Mouse (Mus musculus) forebrain, embryonic 11.5 days (tissue): ENCODE results near the gene Peg10. TPM values are rescaled to one million over a fixed set of nuclear protein-coding genes. Genes with fewer than 3 reads are reported as not detected.

Experiments
- ATAC-seq: fragments of 200-750 bp; cut with Nextera tagmentation; replicated peaks from 2 replicates; pipeline ENCODE4 v1.8.0; 2017; ENCODE audit warnings: moderate TSS enrichment; ENCODE audit not compliant: low FRiP score
- DNase-seq: peaks from one replicate; pipeline ENCODE4 v3.0.0-alpha.2; 2017; ENCODE audit warnings: low spot score
- H3K27ac ChIP-seq: fragments of 300-500 bp; sonication (generic); 2 replicates; pipeline ENCODE4 v1.5.1; 2014; ENCODE audit warnings: low read depth, low read length
- H3K27me3 ChIP-seq: fragments of 300-500 bp; sonication (generic); 2 replicates; pipeline ENCODE4 v1.6.1; 2014; ENCODE audit warnings: mild to moderate bottlenecking, low read length, mixed read lengths; ENCODE audit not compliant: control insufficient read depth, insufficient read depth
- H3K36me3 ChIP-seq: fragments of 300-500 bp; sonication (generic); 2 replicates; pipeline ENCODE4 v1.6.1; 2014; ENCODE audit warnings: mild to moderate bottlenecking, low read length, moderate library complexity, mixed read lengths; ENCODE audit not compliant: control insufficient read depth, insufficient read depth
- H3K4me1 ChIP-seq: fragments of 300-500 bp; sonication (generic); replicated peaks from 2 replicates; pipeline ENCODE4 v1.6.1; 2014; ENCODE audit warnings: low read length, mixed read lengths; ENCODE audit not compliant: control insufficient read depth, insufficient read depth
- H3K4me2 ChIP-seq: fragments of 300-500 bp; sonication (generic); 2 replicates; pipeline ENCODE4 v1.6.1; 2014; ENCODE audit warnings: low read depth, mild to moderate bottlenecking, low read length, moderate library complexity, mixed read lengths; ENCODE audit not compliant: severe bottlenecking
- H3K4me3 ChIP-seq: fragments of 300-500 bp; sonication (generic); 2 replicates; pipeline ENCODE4 v1.5.1; 2014; ENCODE audit warnings: low read depth, low read length
- H3K9ac ChIP-seq: fragments of 300-500 bp; sonication (generic); 2 replicates; pipeline ENCODE4 v1.6.1; 2014; ENCODE audit warnings: low read length
- H3K9me3 ChIP-seq: fragments of 300-500 bp; sonication (generic); 2 replicates; pipeline ENCODE4 v1.6.1; 2016; ENCODE audit warnings: low read length, mixed read lengths; ENCODE audit not compliant: control insufficient read depth
- WGBS: fragments of 180-500 bp; shearing (Covaris S2); extraction: QIAGEN DNeasy Blood & Tissue Kit; methylation state at CpG from one replicate; pipeline ENCODE4 v1.1.7; 2014; 5-methylcytosine and 5-hydroxymethylcytosine counted together
- polyA plus RNA-seq: library from polyadenylated mRNA; unstranded; fragments of >200 nt; fragmentation: Nextera tagmentation; extraction: Ambion mirVana; gene quantifications from 2 replicates; pipeline ENCODE4 v1.2.1, GENCODE M21; 2014

The Peg10 gene
- polyA plus RNA-seq, 1 experiment from 2014 or later: 17.5 TPM

GRCm38 (mm10) chr6:4740511-4740910 lies 6.6 kb upstream of the Peg10 start:
- H3K27ac ChIP-seq: peak overlapping the region; percentile 46

GRCm38 (mm10) chr6:4746036-4746695 lies 940 bp upstream of the Peg10 start:
- DNase-seq (peak; percentile 61), ATAC-seq (no peak)
- no peaks in the 10 kb centered on the region for H3K36me3 ChIP-seq
- WGBS: 46% methylated on average over 22 of the region's 22 CpGs
- peaks cover 6% of the 10 kb centered on the region; the same call in 1 of the 2 replicates for H3K9me3 ChIP-seq
- peak overlapping the region; percentile 78 for H3K9ac ChIP-seq
- H3K4me1 ChIP-seq: no peaks in the 10 kb centered on the region; the same call in 1 of the 2 replicates
- H3K27me3 ChIP-seq: no peaks in the 10 kb centered on the region
- peak overlapping the region; percentile 37 for H3K4me3 ChIP-seq
- peak overlapping the region; percentile 61 for H3K4me2 ChIP-seq
- peak overlapping the region; percentile 33; the same call in 1 of the 2 replicates for H3K27ac ChIP-seq

More at GRCm38 (mm10) chr6:4740511-4740910, 6.6 kb upstream of the Peg10 start:
- ATAC-seq (no peak), DNase-seq (no peak)
- no peaks in the 10 kb centered on the region for H3K27me3 ChIP-seq
- WGBS: 19% methylated on average over 6 of the region's 6 CpGs
- H3K4me2 ChIP-seq: no peak overlapping the region
- H3K4me1 ChIP-seq: peaks cover 22% of the 10 kb centered on the region; the same call in 1 of the 2 replicates
- H3K9me3 ChIP-seq: no peaks in the 10 kb centered on the region
- H3K4me3 ChIP-seq: no peak overlapping the region
- no peak overlapping the region; the same call in 1 of the 2 replicates for H3K9ac ChIP-seq
- H3K36me3 ChIP-seq: no peaks in the 10 kb centered on the region

GRCm38 (mm10) chr6:4747677-4748505 lies 785 bp downstream of the Peg10 start:
- DNase-seq: peak; percentile 70
- H3K4me1 ChIP-seq: no peaks in the 10 kb centered on the region
- peak overlapping the region; percentile 43 for H3K9ac ChIP-seq
- H3K9me3 ChIP-seq: peaks cover 6% of the 10 kb centered on the region; the same call in 1 of the 2 replicates
- no peaks in the 10 kb centered on the region for H3K36me3 ChIP-seq
- H3K27me3 ChIP-seq: no peaks in the 10 kb centered on the region
- no peak overlapping the region for H3K27ac ChIP-seq
- 49% methylated on average over 71 of the region's 71 CpGs for WGBS
- ATAC-seq: peak; percentile 34; the same call in 1 of the 2 replicates
- peak overlapping the region; percentile 63 for H3K4me2 ChIP-seq
- H3K4me3 ChIP-seq: peak overlapping the region; percentile 37

- no peak for DNase-seq
- no peak overlapping the region for H3K27ac ChIP-seq
These were observed 1.4 kb downstream of the Peg10 start for GRCm38 (mm10) chr6:4748506-4748961.

GRCm38 (mm10) chr6:4749091-4749490 lies 2.0 kb downstream of the Peg10 start:
- Histone ChIP-seq H3K27me3 (no peaks in the 10 kb centered on the region), H3K27ac (no peak overlapping the region), H3K4me1 (no peaks in the 10 kb centered on the region), H3K9ac (no peak overlapping the region), H3K9me3 (peaks cover 6% of the 10 kb centered on the region; the same call in 1 of the 2 replicates), H3K36me3 (no peaks in the 10 kb centered on the region), H3K4me2 (peak overlapping the region; percentile 63), H3K4me3 (peak overlapping the region; percentile 37)
- WGBS: 55% methylated on average over 22 of the region's 22 CpGs
- peak; percentile 98 for DNase-seq
- peak; percentile 91 for ATAC-seq

More at GRCm38 (mm10) chr6:4748506-4748961, 1.4 kb downstream of the Peg10 start:
- no peak overlapping the region; the same call in 1 of the 2 replicates for H3K9ac ChIP-seq
- ATAC-seq: peak; percentile 32
- peak overlapping the region; percentile 37 for H3K4me3 ChIP-seq
- peak overlapping the region; percentile 63 for H3K4me2 ChIP-seq
- H3K36me3 ChIP-seq: no peaks in the 10 kb centered on the region
- peaks cover 6% of the 10 kb centered on the region; the same call in 1 of the 2 replicates for H3K9me3 ChIP-seq
- H3K4me1 ChIP-seq: no peaks in the 10 kb centered on the region
- whole genome bisulfite sequencing: 59% methylated on average over 15 of the region's 15 CpGs
- H3K27me3 ChIP-seq: no peaks in the 10 kb centered on the region

GRCm38 (mm10) chr6:4751355-4751754 lies 4.2 kb downstream of the Peg10 start:
- no peak overlapping the region for H3K27ac ChIP-seq
- no peak overlapping the region for H3K9ac ChIP-seq
- H3K4me3 ChIP-seq: no peak overlapping the region
- peaks cover 19% of the 10 kb centered on the region for H3K9me3 ChIP-seq
- ATAC-seq (no peak), DNase-seq (no peak)
- H3K4me2 ChIP-seq: no peak overlapping the region
- H3K4me1 ChIP-seq: no peaks in the 10 kb centered on the region
- peaks cover 9% of the 10 kb centered on the region for H3K36me3 ChIP-seq
- 81% methylated on average over 4 of the region's 4 CpGs for WGBS
- no peaks in the 10 kb centered on the region for H3K27me3 ChIP-seq

GRCm38 (mm10) chr6:4754286-4754685 lies 7.2 kb downstream of the Peg10 start:
- H3K9ac ChIP-seq: no peak overlapping the region
- DNase-seq: no peak
- no peak overlapping the region for H3K4me2 ChIP-seq
- H3K9me3 ChIP-seq: peaks cover 17% of the 10 kb centered on the region
- no peak overlapping the region for H3K4me3 ChIP-seq
- 97% methylated on average over 10 of the region's 10 CpGs for WGBS
- no peaks in the 10 kb centered on the region for H3K27me3 ChIP-seq
- no peak overlapping the region for H3K27ac ChIP-seq
- H3K4me1 ChIP-seq: no peaks in the 10 kb centered on the region
- ATAC-seq: no peak
- peaks cover 9% of the 10 kb centered on the region for H3K36me3 ChIP-seq

GRCm38 (mm10) chr6:4754886-4755285 lies 7.8 kb downstream of the Peg10 start:
- no peak for ATAC-seq
- 95% methylated on average over 16 of the region's 16 CpGs for WGBS

More at GRCm38 (mm10) chr6:4754886-4755285, 7.8 kb downstream of the Peg10 start:
- no peaks in the 10 kb centered on the region for H3K27me3 ChIP-seq
- H3K4me2 ChIP-seq: no peak overlapping the region
- H3K4me1 ChIP-seq: no peaks in the 10 kb centered on the region
- H3K4me3 ChIP-seq: no peak overlapping the region
- H3K9me3 ChIP-seq: peaks cover 17% of the 10 kb centered on the region
- H3K27ac ChIP-seq: no peak overlapping the region
- DNase-seq: no peak
- H3K9ac ChIP-seq: no peak overlapping the region
- H3K36me3 ChIP-seq: peaks cover 9% of the 10 kb centered on the region
